Mouse (Mus musculus): ENCODE data around the gene Lrrc2. TPM values are rescaled to one million over a fixed set of nuclear protein-coding genes. Genes with fewer than 3 reads are reported as not detected.

The Lrrc2 gene
- polyA plus RNA-seq, 1 experiment from 2014 or later = 0.29 TPM

DNA sequence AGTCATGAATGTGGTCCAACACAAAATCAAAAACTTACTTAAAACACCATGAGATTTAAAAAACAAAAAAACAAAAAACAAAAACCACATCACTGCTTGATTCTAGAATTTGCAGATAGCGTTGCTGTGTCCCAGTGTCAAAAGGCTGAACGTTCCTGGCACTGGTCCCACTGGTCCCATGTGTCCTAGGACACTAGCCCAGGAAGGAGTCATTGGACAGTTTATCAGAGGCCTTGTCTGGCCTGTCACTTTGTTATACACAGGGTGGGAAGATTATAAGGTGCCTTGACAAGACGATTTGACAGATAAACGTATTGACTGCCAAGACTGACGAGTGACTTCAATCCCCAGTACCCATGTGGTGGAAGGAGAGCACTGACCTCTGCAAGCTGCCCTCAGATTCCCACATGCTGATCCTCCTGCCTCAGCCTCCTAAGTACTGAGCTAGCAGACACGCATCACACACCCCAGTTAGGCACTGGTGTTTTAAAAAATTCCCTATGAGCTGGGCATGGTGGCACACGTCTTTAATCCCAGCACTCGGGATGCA is 12.3 kb downstream of the Lrrc2 start:
- Histone ChIP-seq H3K4me2 (no peak overlapping the region), H3K27ac (no peak overlapping the region), H3K4me1 (replicated peaks) (no peaks in the 10 kb centered on the region), H3K27me3 (no peaks in the 10 kb centered on the region), H3K36me3 (no peaks in the 10 kb centered on the region), H3K9ac (no peak overlapping the region), H3K9me3 (replicated peaks) (no peaks in the 10 kb centered on the region), H3K4me3 (replicated peaks) (no peak overlapping the region)
- ATAC-seq (ENCODE audit: low read depth) (no peak), DNase-seq (no peak)
- WGBS (ENCODE audit: insufficient replicate concordance) = 69% methylated on average over 8 of the region's 8 CpGs

DNA sequence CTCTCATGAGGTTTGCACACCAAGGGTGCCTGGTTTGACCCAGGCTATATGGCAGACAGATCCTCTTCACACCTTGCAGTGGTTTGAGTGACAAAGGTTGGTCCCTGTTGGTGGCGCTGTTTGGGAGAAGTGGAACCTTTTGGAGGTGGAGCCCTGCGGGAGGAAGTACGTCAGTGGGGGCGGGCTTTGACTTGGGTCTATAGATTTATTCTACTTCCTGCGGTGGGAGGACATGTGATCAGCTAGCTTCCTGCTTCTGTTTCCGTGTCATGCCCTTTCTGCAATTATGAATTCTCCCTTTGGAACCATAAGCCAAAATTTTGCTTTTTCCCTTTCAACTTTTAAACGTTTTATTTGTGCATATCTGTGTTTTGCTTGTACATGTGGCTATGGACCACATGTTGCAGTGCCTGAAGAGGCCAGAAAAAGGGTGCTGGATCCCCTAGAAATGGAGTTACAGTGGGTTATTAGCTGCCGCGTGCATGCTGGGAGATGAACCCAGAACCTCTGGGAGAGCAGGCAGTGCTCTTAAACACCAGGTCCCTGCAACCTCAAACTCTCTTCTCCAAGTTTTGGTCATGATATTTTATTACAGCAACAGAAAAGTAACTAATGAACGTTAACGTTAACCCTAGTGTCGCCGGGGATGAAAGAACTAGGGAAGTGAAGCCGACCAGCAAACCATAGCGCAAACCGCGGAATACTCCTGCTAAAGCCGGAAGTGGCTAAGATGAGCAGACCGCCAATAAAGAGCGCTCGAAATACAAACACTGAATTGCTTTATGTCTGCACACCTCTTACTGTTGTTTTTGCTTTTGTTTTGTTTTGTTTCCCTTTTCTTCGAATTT is 13.9 kb downstream of the Lrrc2 start:
- Histone ChIP-seq H3K4me3 (replicated peaks) (no peak overlapping the region), H3K27ac (no peak overlapping the region), H3K4me2 (no peak overlapping the region), H3K36me3 (no peaks in the 10 kb centered on the region), H3K27me3 (no peaks in the 10 kb centered on the region), H3K9ac (no peak overlapping the region), H3K4me1 (replicated peaks) (no peaks in the 10 kb centered on the region), H3K9me3 (replicated peaks) (no peaks in the 10 kb centered on the region)
- peak; percentile 27 for DNase-seq
- ATAC-seq (ENCODE audit: low read depth) = no peak
- 74% methylated on average over 22 of the region's 22 CpGs for WGBS (ENCODE audit: insufficient replicate concordance)

DNA sequence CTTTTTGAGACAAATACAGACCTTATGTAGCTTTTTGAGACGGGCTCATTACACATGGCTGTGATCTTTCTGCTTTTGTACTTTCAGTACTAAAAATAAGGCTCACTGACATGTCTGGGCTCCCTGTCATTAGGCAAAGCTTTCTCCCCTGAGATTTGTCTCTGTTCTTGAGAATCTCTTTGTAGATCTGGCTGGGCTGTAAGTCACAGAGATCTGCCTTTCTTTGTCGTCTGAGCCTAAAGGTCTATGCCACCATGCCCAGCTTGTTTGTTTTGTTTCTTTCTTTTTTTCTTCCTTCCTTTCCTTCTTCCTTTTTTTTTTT is 14.5 kb downstream of the Lrrc2 start:
- Histone ChIP-seq H3K27me3 (no peaks in the 10 kb centered on the region), H3K36me3 (no peaks in the 10 kb centered on the region), H3K4me1 (replicated peaks) (no peaks in the 10 kb centered on the region), H3K27ac (no peak overlapping the region), H3K4me2 (no peak overlapping the region), H3K9me3 (replicated peaks) (no peaks in the 10 kb centered on the region), H3K4me3 (replicated peaks) (no peak overlapping the region), H3K9ac (no peak overlapping the region)
- ATAC-seq (ENCODE audit: low read depth) (no peak), DNase-seq (no peak)
- WGBS (ENCODE audit: insufficient replicate concordance) = 57% methylated on average over 2 of the region's 2 CpGs

DNA sequence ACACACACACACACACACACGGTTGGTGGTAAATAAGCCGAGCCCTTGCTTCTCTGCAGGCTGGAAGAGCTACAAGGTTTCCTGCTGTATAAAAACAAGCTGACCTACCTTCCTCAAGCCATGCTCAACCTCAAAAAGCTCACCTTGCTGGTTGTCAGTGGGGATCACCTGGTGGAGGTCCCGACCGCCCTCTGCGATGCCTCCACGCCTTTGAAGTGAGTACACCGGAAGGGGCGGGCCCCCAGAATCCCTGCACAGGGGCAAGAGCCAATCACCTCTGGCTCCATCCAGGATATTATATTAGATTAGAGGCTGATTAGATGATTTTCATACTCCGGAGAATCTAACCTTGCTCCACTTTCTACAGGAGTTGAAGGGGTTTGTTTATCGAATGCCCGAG is 28.1 kb downstream of the Lrrc2 start:
- Histone ChIP-seq H3K9me3 (replicated peaks) (no peaks in the 10 kb centered on the region), H3K27me3 (no peaks in the 10 kb centered on the region), H3K36me3 (no peaks in the 10 kb centered on the region), H3K4me2 (no peak overlapping the region), H3K4me1 (replicated peaks) (no peaks in the 10 kb centered on the region), H3K4me3 (replicated peaks) (no peak overlapping the region), H3K27ac (no peak overlapping the region), H3K9ac (no peak overlapping the region)
- no peak for ATAC-seq (ENCODE audit: low read depth)
- WGBS (ENCODE audit: insufficient replicate concordance) = 86% methylated on average over 11 of the region's 11 CpGs
- DNase-seq = no peak

DNA sequence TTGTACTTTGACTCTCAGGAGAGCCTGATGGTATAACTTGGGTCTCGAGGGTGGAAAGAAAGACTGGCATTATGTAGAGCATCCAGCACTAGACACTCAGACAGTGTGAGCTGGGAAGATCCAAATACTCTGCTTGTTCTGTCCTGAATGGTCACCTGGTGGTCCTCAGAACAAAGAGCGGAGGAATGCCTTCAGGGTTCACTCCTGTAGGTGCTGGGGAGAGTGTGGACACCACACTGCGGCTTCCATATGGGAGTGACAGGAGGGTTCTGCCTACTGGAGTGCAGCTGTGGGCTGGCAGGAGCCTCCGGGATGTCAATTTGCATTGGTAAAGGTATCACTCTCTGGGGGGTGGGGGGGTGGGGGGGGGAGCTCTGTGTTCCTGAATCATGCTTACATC is 31.0 kb downstream of the Lrrc2 start:
- no peaks in the 10 kb centered on the region for H3K9me3 ChIP-seq (replicated peaks)
- DNase-seq (no peak), ATAC-seq (ENCODE audit: low read depth) (no peak)
- H3K27me3 ChIP-seq = no peaks in the 10 kb centered on the region
- no peak overlapping the region for H3K9ac ChIP-seq
- 58% methylated on average over 4 of the region's 4 CpGs for WGBS (ENCODE audit: insufficient replicate concordance)
- H3K4me2 ChIP-seq = no peak overlapping the region
- H3K36me3 ChIP-seq = no peaks in the 10 kb centered on the region
- H3K4me3 ChIP-seq (replicated peaks) = no peak overlapping the region
- H3K4me1 ChIP-seq (replicated peaks) = no peaks in the 10 kb centered on the region
- no peak overlapping the region for H3K27ac ChIP-seq

DNA sequence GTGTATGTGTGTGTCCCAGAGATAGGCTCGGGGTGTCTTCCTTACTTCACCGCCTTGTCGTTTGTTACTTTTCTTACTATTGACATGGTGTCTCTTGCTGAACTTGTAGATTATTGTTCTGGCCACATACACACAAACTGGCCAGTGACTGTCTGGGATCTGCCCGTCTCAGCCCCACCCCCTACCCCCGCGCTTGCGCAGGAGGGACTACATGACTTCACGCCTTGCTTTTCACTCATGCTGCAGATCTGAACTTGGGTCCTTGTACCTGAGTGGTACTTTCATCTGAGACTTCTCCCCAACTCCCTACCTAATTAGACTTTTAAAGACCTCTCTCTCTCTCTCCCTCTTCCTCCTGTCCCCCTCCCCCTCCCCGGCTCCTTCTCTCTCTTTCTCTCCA is 32.8 kb downstream of the Lrrc2 start:
- no peaks in the 10 kb centered on the region for H3K36me3 ChIP-seq
- H3K4me3 ChIP-seq (replicated peaks) = no peak overlapping the region
- H3K27ac ChIP-seq = no peak overlapping the region
- H3K4me1 ChIP-seq (replicated peaks) = no peaks in the 10 kb centered on the region
- no peak for DNase-seq
- no peak for ATAC-seq (ENCODE audit: low read depth)
- H3K27me3 ChIP-seq = no peaks in the 10 kb centered on the region
- H3K9me3 ChIP-seq (replicated peaks) = no peaks in the 10 kb centered on the region
- 84% methylated on average over 9 of the region's 9 CpGs for WGBS (ENCODE audit: insufficient replicate concordance)
- H3K9ac ChIP-seq = no peak overlapping the region
- no peak overlapping the region for H3K4me2 ChIP-seq

DNA sequence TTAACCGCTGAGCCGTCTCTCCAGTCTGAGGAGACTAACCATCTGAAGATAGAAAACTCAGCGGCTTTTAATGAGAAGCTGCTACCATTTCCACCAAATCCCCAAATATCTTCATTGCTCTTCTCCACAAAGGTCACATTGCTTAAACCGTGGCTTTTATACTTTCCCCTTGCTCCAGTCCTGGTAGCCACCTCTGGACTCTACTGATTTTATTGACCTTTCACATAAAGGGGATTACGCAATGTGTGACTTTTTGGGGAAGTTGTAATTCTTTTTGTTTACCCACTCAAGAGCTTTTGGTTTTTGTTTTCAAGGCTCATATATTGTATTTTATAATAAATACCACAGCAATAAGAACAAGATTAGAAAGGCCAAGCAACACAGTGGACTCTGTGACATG is 34.2 kb downstream of the Lrrc2 start:
- no peaks in the 10 kb centered on the region for H3K4me1 ChIP-seq (replicated peaks)
- ATAC-seq (ENCODE audit: low read depth) (no peak), DNase-seq (no peak)
- WGBS (ENCODE audit: insufficient replicate concordance) = 84% methylated on average over 5 of the region's 5 CpGs
- H3K27ac ChIP-seq = peak overlapping the region; percentile 53; the same call in 1 of the 2 replicates
- no peaks in the 10 kb centered on the region for H3K9me3 ChIP-seq (replicated peaks)
- no peak overlapping the region for H3K9ac ChIP-seq
- no peak overlapping the region for H3K4me3 ChIP-seq (replicated peaks)
- no peaks in the 10 kb centered on the region for H3K36me3 ChIP-seq
- no peaks in the 10 kb centered on the region for H3K27me3 ChIP-seq
- H3K4me2 ChIP-seq = no peak overlapping the region

DNA sequence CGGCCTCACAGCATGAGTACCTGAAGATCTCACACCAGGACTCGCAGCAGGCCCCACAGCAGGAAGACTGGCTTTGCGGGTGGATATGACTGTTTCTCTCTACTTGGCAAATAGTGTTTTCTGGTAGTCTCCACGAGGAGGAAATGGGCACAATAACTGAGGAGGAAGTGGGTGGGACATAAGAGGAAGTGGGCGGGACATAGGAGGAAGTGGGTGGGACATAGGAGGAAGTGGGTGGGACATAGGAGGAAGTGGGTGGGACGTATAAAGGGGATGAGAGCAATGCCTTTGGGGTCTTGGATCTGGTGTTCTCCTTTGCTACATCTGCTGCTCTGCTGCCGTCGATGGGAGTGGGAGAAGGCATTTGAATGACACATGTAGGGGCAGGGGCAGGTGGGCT is 34.6 kb downstream of the Lrrc2 start:
- WGBS (ENCODE audit: insufficient replicate concordance) = 66% methylated on average over 8 of the region's 8 CpGs
- Histone ChIP-seq H3K27ac (peak overlapping the region; percentile 53; the same call in 1 of the 2 replicates), H3K9me3 (replicated peaks) (no peaks in the 10 kb centered on the region), H3K27me3 (no peaks in the 10 kb centered on the region), H3K36me3 (no peaks in the 10 kb centered on the region), H3K4me2 (no peak overlapping the region), H3K4me3 (replicated peaks) (no peak overlapping the region), H3K9ac (no peak overlapping the region), H3K4me1 (replicated peaks) (0 out of 2 replicates have a peak, but pooled peaks cover 4% of the 10 kb centered on the region)
- ATAC-seq (ENCODE audit: low read depth) (no peak), DNase-seq (no peak)

DNA sequence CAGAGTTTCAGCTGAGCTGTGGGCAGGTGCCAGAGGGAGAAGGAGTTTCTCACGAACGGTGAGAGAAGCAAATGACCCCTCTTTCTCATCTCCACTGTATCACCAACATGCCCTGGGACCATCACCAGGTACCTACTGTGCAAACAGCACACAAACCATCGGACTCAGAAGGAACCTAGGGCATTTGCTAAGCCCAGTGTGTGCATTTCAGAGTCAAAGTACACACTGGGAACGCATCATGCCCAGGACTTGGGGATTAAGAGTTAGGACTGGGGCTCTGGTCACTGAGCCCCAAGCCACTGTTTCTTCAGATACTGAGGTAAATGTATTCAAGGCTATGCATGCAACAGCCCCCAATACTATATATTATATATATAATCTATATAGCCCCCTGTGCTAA is 36.0 kb downstream of the Lrrc2 start:
- no peak overlapping the region for H3K9ac ChIP-seq
- DNase-seq = no peak

DNA sequence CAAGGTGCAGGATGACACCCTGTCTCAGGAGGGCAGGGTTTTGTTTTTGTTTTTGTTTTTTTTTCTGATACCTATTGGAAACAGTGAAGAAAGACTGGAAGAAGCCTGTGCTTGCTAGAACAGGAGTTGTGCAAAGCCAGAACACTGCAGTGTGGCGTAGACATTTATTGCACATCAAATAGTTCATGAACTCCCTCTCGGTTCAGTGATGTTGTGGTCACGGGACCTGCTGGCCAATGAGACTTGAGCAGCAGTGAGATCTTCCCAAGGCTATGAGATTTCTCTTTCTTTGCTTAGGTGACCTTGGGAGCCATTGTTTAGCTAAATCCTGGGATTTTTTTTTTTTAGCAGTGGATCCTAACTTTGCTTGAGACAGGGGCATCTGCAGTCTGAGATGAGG is 36.7 kb downstream of the Lrrc2 start:
- Histone ChIP-seq H3K36me3 (no peaks in the 10 kb centered on the region), H3K27ac (no peak overlapping the region), H3K4me3 (replicated peaks) (peak overlapping the region; percentile 45), H3K9ac (no peak overlapping the region), H3K4me2 (peak overlapping the region; percentile 53), H3K4me1 (replicated peaks) (0 out of 2 replicates have a peak, but pooled peaks cover 5% of the 10 kb centered on the region), H3K27me3 (no peaks in the 10 kb centered on the region), H3K9me3 (replicated peaks) (no peaks in the 10 kb centered on the region)
- 60% methylated on average over 3 of the region's 3 CpGs for WGBS (ENCODE audit: insufficient replicate concordance)
- ATAC-seq (ENCODE audit: low read depth) (no peak), DNase-seq (no peak)

More for the DNA sequence above, 36.0 kb downstream of the Lrrc2 start:
- Histone ChIP-seq H3K4me2 (peak overlapping the region; percentile 44), H3K9me3 (replicated peaks) (no peaks in the 10 kb centered on the region), H3K4me1 (replicated peaks) (0 out of 2 replicates have a peak, but pooled peaks cover 5% of the 10 kb centered on the region), H3K4me3 (replicated peaks) (peak overlapping the region; percentile 34), H3K27me3 (no peaks in the 10 kb centered on the region), H3K27ac (peak overlapping the region; percentile 64), H3K36me3 (no peaks in the 10 kb centered on the region)
- ATAC-seq (ENCODE audit: low read depth) = no peak
- 43% methylated on average over 4 of the region's 4 CpGs for WGBS (ENCODE audit: insufficient replicate concordance)

DNA sequence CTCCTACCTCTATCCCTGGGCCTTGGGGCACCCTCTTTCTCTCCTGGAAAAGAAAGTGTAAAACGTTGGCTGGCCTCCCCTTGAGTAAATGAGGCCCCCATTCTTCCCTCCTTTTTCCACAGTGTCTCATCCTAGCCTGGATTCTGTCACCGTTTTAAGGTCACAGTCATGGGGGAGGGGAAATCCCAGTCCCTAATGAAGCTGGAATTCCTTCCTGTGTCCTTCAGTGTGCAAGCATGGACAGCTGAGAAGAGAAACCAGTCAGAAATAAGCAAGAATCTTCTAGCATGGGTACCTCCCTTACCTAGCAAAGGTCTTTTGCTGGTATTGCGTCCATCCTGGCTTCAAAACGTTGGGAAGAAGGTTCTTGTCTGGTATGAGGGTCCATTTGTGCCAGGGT is 37.8 kb downstream of the Lrrc2 start:
- H3K4me2 ChIP-seq = peak overlapping the region; percentile 53
- peak overlapping the region; percentile 46 for H3K9ac ChIP-seq
- no peaks in the 10 kb centered on the region for H3K27me3 ChIP-seq
- WGBS (ENCODE audit: insufficient replicate concordance) = 39% methylated on average over 4 of the region's 4 CpGs
- ATAC-seq (ENCODE audit: low read depth) (no peak), DNase-seq (no peak)
- H3K36me3 ChIP-seq = no peaks in the 10 kb centered on the region
- peak overlapping the region; percentile 76 for H3K27ac ChIP-seq
- peaks cover 7% of the 10 kb centered on the region; the same call in 1 of the 2 replicates for H3K4me1 ChIP-seq (replicated peaks)
- H3K9me3 ChIP-seq (replicated peaks) = no peaks in the 10 kb centered on the region
- peak overlapping the region; percentile 45 for H3K4me3 ChIP-seq (replicated peaks)

DNA sequence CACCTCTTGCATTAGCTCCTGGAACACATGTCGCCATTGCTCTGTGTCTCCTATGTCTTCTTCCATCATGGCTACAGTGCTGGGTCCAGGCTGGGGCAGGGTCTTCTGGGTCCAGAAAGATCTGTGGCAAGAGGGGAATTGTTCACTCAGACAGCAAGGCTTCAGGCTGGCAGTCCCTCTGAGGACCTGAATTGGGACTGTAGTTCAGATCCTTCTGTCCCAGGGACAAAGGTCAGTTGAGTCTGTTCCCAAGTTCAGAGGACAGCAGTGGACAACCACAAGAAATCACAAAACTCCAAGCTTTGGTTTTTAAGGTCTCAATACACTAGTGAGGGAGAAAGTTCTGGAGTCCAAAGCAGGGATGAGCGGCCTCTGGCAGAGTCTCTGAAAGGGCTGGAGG is 38.2 kb downstream of the Lrrc2 start:
- no peak for ATAC-seq (ENCODE audit: low read depth)
- 68% methylated on average over 2 of the region's 2 CpGs for WGBS (ENCODE audit: insufficient replicate concordance)
- no peak for DNase-seq
- H3K4me3 ChIP-seq (replicated peaks) = peak overlapping the region; percentile 45
- peak overlapping the region; percentile 53 for H3K4me2 ChIP-seq
- H3K27ac ChIP-seq = peak overlapping the region; percentile 76
- peak overlapping the region; percentile 46 for H3K9ac ChIP-seq
- no peaks in the 10 kb centered on the region for H3K9me3 ChIP-seq (replicated peaks)
- peaks cover 10% of the 10 kb centered on the region for H3K4me1 ChIP-seq (replicated peaks)
- H3K36me3 ChIP-seq = no peaks in the 10 kb centered on the region
- no peaks in the 10 kb centered on the region for H3K27me3 ChIP-seq

Measured in liver, embryonic 13.5 days (tissue).